Mouse (Mus musculus) embryo, embryonic 9.5 days (tissue): Measurements from ENCODE around the gene Obox7.
"Not testable (repeated sequence)": the region's sequence is repeated elsewhere in the genome, so short reads cannot be mapped to it uniquely, and the experiment has no call there.

Experiments
- DNase-seq: peaks from one replicate; pipeline ENCODE4 v3.0.0-alpha.2; 2017; ENCODE audit errors: extremely low spot score

Obox7 gene

DNA sequence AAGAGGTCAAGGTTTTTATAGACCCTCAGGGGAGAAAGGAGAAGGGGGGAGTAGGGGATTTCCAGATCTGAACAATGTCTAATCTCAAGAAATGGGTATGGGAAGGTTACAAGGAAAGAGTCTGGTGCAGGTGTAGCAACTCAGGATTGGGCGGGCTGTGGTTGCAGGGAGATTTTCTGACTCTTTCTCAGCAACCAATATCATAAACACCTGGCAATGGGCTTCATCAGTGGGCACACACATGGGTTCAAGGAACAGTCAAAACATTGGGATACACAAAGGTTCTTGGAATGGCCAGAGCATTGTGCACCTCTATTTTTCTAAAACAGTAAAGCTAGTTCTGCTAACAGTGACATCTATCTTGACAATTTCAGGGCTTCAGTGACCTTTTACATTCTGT, at the start of gene Obox7:
Gene Obox7 (plus strand): TSS at position 301 of the 400 bp plus-strand sequence.
- not testable (repeated sequence) for DNase-seq

GRCm38 (mm10) chr7:14622556-14623542, 36.4 kb upstream of the Obox7 start:
- peak; percentile 22 for DNase-seq
